Mouse (Mus musculus) frontal cortex, postnatal 14 days (tissue): ENCODE measurements around the gene Nfib.

Source experiments
- DNase-seq, 2 experiments: peaks; one replicate each; pipeline ENCODE4 v3.0.0; 2022; ENCODE audit warnings: low spot score in 2 of 2

Gene Nfib

DNA sequence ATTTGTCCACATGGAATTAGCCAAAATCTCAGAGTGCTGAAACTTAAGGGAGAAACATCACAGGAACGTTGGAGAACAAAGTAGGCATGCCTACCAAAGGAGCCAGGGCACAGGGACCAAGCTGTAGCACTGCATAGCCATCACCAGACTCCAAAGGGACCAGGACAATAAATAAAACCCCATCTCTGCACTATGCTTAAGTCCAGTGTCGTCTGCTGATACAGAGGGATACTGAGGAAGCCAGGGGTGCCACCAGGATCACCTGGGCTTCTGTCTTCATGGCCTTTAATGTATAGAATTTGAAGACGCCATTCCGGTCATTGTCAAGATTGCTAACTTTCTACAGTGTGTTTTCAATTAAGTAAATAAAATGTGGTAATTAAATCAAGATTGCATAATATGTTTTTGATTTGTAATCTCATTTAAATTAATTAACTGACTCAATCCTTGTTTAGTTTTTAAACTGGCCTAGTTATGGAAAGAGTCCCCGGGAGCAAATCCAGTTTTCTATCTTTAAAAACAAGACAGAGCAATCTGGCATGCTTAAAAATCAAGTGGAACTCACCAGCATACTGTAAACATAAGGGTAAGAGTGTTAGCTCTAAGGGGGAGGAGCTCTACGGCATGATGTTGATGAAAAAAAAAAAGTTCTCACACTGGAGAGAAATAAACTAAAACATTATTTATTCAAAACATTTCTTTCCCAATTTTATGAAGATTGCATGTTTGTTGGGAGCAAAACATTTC, 313.7 kb downstream of the Nfib start:
- DNase-seq: no peak

DNA sequence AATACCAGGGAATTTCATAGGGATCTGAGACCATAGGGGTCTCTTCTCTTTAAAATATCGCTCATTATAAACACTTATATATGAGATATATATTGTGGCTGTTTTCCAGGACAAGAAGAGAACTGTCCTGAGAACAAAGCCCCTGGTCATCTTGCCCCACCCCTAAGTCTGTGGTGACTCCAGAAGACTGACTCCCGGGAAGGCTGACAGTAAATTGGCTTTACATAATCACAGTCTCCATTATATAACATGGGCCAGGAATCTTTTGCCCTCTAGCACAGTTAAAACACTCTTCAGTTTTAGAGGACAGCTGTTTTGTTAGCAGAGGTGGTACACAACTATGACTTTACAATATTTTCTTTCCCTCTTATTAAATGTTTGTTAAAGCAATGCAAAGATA, 315.0 kb downstream of the Nfib start:
- no peak for DNase-seq

DNA sequence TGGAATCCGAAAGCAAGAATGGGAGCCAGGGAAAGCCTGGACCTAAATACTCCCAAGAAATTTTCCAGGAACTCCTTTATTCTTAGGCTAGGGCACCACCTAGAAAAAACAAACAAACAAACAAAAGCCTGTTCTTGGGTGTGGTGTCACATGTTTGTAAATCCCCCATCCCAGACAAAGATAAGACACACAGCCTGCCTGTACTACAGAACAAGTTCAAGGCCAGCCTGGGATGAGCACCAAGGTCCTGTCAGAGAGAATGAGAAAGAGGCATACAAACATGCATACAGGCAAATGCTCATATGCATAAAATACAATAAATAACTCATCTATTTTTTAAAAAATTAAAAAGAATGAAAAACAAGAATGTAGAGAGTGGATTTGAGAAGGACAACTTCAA, 315.7 kb downstream of the Nfib start:
- DNase-seq: no peak

DNA sequence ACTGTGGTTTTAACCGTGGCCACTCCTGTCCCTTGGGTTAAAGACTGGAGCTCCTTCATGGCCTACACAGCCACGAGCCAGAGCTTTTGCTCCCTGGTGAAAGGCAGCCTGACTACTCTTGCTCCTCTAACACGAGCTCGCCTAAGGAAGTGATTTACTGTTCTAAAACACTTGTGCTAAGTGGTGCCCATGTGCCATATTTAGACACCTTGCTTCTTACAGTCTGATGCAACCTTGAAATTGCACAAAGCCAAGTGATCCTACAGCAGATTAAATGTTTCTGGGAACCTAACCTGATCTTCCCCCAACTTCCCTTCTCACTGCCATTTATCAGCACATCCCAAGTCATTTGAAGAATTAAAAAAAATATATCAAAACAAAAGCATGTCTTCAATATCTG, 317.9 kb downstream of the Nfib start:
- no peak for DNase-seq

DNA sequence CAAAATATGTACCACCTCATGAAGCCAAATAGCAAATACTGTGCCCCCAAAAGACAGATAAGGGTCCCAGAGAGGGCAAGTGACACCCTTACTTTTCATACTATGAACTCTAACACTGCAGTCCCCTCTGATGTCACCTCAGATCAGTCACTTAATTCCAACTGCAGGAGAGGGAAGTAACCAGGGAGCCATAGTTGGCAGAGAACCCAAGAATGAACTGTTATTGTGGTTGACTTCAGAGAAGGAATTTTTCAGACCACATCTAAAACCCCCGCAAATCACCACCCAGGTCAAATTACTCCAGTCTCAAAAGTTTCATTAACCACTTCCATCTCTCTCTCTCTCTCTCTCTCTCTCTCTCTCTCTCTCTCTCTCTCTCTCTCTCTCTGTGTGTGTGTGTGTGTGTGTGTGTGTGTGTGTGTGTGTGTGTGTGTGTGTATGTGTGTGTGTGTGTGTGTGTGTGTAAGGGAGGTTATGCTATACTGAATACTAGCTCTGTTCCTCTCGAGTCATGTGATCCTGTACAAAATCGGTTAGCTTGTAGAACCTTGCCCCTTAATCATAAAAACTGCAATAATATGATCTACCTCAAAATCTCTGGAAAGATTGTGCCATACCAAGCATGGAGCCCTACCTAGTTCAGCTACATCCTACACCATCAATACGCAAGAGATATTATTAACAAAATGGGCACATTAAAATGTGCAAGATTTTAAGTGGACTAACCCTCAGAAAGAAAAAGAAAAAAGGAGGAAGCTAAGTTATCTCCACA, 319.1 kb downstream of the Nfib start:
- DNase-seq: no peak

DNA sequence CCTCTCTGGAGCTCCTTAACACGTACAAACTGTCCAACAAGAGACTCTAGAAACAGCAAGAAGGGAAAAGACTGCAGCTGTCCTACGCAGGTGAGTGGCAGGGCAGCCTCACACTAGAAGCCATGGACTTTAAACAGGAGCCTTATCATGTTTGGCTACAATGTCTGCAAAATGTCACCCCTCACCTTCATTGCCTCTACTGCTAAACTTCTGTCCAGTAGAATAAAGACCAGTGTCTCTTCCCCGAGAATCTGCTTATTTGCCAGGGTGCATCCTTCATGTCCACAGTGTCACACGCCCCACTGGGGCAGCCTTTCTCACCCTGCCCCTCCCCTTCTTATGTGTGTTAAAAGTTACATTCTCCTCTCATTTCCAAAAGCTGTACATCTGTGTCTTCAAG, 319.9 kb downstream of the Nfib start:
- no peak for DNase-seq

DNA sequence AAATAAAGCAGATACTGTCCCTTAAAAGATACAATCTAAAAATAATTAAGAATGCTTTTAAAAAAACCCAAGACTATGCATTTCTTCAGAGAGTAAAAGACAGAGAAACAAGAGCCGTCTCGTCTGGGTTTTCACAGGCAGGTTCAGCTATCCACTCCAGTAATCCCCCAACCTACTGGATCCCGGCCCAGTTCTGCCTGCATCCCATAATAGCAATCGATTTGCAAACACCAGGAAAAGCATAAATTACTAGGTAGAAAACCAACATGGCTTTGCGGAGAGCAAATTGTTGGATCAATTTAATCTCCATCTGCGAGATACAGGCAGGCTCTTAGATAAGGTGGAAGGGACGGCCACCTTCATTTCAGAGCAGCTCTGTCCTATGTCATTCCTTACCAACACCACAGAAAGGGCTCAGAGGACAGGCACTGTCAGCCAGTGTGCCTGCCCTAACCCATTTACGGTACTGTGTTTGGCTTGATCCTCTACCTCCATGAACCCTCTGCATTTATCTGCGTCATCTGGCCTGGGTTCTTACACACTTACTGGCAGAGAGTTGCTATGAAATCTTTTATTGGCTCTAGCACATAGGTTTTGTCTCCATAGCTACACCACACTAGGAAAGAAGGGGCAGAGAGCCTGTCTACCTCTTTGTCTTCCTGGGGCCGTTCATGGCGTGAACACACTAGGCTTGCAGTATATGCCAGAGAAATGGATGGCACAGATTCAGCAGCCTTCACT, 321.4 kb downstream of the Nfib start:
- no peak for DNase-seq

DNA sequence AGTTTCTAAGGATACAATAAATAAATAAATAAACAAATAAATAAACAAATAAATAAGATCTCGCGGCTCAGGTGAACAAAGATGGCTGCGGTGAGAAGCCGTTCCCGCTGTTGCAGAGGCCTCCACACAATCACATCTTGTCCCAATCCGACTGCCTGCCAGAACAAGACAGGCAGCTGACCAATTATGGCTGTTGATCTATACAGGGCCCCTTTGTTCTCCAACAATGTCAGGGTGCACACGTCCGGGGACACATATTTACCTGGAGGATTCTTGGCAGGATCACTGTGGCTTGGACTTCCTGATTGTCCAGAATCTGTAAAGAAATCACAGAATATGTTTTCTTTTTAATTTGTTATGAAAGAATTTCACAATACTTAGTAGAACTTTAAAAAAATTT, 322.2 kb downstream of the Nfib start:
- DNase-seq: no peak

DNA sequence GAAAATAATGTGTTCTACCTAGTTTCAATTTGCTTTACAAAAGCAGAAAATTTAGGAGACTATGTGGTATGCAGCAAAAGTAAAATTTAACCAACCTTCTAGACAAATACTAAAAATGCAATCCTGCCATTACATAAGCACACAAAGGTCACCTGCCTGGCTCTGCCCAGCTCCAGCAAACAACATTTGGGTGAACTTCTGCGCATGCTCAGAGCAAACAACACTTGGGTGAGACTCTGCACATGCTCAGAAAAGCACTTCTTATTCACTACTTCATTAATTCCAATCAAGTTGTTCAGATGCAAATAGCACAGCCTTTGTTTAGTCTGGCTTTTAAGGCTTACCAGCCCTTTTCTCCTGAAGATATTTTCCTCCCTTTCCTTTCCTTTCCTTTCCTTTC, 323.8 kb downstream of the Nfib start:
- DNase-seq: no peak

DNA sequence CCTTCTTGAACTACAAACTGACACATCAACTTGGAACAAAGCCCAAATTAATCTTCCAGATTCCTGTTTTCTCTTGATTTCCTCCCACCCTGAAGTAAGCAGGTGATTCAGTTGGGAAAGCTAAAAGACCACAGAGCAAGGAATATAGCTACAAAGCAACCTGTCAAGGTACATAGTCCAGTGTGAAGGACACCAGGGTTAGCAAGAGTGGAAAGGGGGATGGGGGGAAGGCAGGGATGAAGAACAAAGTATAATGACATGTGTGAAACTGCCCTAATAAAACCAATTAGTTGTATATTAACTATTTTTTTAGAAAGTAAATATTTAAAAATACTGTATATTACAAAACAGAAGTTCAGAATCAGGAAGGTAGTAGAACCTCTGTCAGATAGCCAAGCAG, 325.0 kb downstream of the Nfib start:
- no peak for DNase-seq

DNA sequence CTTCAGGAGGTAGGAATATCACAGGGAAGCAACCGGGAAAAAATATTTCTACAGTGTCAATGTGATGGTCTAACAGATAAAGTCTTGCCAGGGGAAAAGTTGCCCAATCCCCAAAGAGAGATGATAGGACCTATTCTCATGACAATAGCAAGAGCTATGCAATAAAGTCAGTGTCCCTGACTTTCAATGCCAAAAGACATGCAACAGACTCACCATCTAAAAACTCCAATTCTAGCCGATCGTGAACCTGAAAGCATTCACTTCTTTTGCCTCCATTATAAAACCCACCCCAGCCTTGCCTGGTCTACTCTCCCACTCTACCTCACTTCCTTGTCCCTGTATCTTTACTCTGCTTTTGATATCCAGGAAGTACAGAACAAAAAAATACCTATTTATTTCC, 327.5 kb downstream of the Nfib start:
- no peak for DNase-seq

DNA sequence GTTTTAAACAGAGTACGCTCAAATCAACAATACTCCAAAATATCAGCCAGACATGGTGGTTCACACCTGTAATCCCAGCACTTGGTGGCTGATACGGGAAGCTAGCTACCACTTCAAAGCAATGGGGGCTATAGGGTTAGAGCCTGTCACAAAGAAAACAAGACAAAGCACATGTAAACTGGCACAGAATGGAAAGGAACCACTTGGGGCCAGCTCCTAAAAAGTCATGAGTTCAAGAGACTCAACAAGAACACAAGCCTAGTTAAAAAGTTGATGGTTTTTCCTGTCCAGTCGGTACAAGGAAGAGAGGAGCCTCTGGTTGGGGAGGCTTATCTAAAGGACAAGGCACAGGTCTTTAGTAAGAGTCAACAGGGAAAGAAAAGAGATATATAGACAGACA, 327.9 kb downstream of the Nfib start:
- DNase-seq: no peak

DNA sequence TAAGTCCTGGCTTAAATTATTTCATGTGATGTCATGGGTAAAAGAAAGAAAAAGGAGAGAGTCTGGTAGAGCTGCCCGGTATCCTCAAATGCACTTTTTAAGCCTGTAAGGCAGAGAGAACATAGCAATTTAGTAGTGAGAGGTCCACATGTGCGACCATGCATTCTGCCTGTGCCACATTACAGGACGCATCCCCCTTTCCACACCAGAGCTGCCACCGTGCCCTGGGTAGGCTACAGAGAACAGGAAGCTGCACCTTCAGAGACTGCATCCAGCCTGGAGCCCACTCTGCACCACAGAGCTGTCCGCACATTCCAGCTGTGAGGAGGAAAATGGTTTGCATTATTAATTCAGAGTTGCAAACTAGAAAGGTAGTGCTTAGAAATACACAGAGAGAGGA, 331.0 kb downstream of the Nfib start:
- no peak for DNase-seq

DNA sequence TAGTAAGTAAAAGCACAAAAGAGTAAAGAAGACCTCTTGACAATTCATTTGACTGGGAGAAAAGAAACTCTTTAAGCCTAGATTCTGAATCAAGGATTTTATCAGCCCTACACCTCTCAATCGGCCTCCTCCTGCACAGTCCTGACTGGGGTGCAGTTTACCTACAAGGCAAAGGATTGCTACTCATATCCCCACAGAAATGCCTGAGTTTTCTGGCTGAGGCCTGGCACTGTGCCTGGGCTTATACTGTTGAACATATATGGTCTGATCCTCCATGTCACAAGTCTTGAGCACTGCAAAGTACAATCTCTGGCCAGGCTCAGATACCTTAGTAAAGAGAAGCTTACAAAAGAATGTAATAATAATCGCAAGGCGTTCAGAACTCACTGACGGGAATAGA, 333.3 kb downstream of the Nfib start:
- no peak for DNase-seq

DNA sequence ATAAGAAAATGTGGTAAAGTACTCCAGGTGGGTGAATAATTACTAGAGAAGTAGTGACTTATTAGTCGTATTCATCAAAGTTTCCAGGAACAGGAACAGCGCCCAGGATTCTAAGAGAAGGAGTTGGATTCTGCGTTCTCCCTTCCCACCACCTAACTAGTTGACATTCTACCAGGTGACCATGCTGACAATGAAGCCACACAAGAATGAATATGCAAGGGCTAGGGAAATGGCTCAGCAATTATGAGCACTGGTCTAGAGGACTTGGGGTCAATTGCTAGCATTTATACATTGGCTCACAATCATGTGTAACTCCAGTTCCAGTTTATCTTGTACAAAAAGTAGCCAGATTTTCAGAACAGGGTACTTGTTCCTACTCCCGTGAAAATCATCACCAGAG, 334.1 kb downstream of the Nfib start:
- no peak for DNase-seq

DNA sequence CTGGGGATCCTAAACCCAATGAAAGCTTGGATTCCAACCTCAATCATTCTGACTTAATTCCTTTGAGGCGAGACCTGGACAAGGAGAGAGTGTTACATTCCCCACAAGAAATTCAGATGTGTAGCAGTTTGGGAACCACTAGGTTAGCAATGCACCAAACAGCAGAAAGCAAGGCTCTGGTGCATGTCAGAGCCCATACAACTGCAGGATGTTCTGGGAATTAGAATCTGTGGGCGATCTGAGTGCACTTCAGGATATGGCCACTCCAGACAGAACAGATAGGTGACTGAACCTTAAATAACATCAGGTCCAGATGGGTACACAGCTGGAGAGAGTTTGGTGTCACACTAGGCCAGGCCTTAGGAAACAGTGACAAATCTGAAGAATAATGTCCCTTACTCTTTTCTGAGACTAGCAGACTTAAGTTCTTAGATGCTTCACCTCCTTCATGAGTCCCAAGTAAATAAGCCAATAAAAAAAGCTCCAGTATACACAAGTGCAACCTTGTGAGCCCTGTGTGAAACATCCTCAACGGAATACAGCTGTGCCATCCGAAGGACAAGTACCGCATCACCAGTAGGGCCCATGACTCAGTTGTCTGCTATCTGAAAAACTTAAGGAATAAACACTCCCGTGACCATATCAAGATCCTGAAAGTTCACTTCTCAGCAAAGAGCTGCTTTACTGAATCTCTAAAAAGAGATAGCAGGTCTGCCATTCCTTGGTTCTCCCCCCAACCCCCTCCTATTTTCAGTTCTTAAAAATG, 336.4 kb downstream of the Nfib start:
- no peak for DNase-seq

DNA sequence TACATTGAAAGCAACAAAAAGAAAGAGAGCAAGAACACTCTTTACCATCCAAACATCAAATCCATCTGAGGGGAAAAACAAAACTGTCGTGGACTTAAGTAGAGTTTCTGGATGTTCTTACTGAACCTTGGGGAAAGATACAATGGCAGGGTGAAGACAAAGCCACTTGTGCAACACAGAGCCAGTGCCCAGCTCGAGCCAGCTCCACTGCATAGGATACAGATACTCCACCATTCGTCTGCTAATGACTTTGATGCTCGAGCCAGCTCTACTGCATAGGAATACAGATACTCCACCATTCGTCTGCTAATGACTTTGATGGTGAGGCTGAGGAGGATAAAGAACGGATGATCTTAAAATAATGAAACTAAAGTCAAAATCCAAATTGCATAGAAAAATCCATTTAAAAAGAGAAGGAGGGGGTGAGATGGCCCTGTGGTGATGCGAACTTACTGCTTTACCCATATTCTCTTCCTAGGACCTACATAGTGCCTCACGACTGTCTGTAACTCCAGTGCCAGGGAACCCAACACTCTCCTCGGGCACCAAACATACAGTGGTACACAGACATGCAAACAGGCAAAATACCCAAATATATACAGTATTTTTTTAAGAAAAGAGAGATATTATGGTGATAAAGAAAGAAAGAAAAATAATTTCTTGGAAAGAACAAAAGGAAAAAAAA, 337.3 kb downstream of the Nfib start:
- DNase-seq: no peak

DNA sequence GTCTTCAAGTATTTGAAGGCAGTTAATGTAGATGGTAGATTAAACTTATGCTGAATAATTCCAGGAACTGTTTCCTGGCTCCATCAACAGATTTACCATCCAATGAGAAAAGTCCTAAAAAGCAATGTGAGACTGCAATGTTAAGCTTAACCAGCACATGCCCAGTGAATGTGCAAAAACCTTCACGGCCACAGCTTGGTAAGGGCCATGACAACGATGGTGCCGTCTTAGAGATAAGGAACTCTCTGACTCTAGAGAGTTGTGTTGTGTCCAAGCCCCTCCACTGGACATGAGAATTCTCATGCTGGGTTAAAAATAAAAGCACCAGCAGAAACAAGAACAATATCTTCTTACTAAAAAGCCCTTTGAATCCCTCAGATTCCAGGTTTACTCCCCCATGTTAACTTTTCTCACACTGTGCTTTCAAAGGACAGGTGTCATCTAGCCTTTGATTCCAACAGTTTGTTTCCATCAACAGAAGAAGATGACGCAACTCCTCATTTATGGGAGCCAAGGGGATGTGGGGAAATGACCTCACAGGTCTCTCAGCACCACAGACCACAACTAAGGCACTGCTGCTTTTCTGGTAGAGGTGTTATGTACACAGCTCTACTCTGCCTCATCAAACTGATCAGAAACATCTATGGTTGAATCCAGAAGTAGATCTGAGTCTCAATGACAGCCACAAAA, 340.7 kb downstream of the Nfib start:
- DNase-seq: no peak

DNA sequence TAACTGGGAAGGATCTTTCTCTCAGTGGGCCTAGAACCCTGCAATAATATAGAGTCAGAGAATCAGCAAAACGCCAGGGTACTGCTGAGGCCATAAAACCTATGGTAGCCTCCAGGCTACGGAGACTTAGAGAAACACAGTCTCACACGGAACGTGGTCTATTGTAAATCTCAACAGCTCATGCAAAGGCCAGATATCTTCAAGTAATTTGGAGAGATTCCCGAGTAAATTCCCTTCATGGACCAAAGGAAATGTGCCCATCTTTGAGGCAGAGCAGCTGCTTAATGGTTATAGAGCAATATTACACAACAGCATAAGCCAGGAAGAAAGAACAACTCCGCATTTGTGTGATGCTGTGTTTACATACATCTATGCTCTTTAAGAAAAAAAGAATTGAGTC, 341.6 kb downstream of the Nfib start:
- no peak for DNase-seq

DNA sequence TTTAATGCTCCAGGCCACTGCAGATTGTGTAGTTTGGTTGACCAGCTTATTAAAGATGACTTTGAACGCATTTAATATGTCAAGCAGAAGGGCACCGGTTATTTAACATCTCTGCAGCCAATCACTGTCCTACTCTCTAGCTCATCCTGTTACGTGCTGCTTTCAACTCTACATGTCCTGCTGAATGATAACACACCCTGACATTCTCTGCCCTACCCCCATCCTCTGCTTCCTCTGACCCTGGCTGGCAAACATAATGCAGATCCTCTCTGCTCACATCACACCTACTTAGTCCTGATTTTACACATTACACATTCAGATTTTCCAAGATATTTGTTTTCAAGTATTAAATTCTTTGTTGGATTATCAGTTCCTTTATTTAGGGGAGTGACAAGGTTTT, 343.3 kb downstream of the Nfib start:
- DNase-seq: no peak

DNA sequence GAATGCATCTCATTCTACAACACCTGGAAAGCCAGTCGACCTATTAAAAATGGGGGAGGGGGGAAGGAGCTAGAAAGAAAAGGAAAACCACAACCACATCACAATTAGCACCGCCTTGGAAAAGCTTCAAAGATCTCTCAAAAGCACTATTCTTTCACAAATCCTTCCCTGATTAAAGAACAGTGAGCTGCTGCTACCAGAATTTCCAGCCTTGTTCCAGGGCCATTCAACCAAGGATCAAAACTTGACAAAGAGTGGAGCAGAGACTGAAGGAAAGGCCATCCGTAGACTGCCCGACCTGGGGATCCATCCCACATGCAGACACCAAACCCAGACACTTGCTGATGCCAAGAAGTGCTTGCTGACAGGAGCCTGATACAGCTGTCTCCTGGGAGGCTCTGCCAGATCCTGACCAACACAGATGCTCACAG, 345.5 kb downstream of the Nfib start:
- no peak for DNase-seq
